Mouse (Mus musculus): ENCODE measurements around the gene Mtcl1. TPM values are rescaled to one million over a fixed set of nuclear protein-coding genes. Genes with fewer than 3 reads are reported as not detected.

The Mtcl1 gene
- total and polyA plus RNA-seq, 3 experiments = not detected

DNA sequence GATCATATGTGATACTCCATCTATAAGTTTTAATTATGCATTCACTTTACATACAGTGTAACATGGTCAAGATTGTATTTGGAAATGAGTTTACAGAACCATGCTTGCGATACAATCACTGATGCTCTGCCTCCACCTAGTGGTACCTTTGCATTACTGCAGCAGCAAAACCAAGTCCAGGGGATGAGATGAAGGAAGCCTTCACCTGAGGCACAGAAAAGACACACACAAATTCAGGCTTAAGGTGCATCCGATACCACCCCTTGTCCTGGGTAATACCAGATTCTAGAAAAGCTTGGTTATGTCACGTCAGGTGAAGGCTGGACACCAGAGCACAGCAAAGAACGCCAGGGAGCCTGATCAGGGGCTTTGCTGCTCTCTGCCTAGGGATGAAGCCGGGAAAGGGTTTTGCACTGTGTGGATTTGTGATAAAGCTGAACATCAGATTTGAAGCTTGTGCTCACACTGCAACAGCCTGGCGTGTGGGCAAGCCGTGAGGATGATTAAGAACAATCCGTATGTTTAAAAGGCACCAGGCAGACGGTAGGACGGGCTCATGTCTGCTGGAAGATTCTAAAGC lies 40.6 kb upstream of the Mtcl1 start (continued):
- TF ChIP-seq USF1 (IDR thresholded peaks at IDR 0.05; ENCODE audit: low read depth, low read length) (no peak), ZMIZ1 (IDR thresholded peaks at IDR 0.05; ENCODE audit: low read depth, low read length) (no peak), ETS1 (conservative IDR thresholded peaks at IDR 0.05; ENCODE audit: low read depth, low read length) (no peak), RAD21 (IDR thresholded peaks at IDR 0.05; ENCODE audit: low read depth, low read length) (peak; percentile 97), SMC3 (IDR thresholded peaks at IDR 0.05; ENCODE audit: low read depth, low read length) (peak; percentile 85), MEF2A (IDR thresholded peaks at IDR 0.05; ENCODE audit: borderline replicate concordance, low read depth, low read length) (no peak), IRF4 (IDR thresholded peaks at IDR 0.05; ENCODE audit: low read depth, low read length) (peak; percentile 51; the same call in 1 of the 2 replicates), CTCF (conservative IDR thresholded peaks at IDR 0.05 in 1 of 2, IDR thresholded peaks at IDR 0.05 in 1 of 2; ENCODE audit: low read depth in 2 of 2, low read length in 2 of 2) (peak; percentile 95 to 97), PAX5 (IDR thresholded peaks at IDR 0.05; ENCODE audit: low read length) (no peak), EP300 (IDR thresholded peaks at IDR 0.05; ENCODE audit: low read length) (no peak), KAT2A (IDR thresholded peaks at IDR 0.05; ENCODE audit: insufficient replicate concordance, low read length) (no peak), ELF1 (IDR thresholded peaks at IDR 0.05; ENCODE audit: low read depth, low read length) (no peak)

DNA sequence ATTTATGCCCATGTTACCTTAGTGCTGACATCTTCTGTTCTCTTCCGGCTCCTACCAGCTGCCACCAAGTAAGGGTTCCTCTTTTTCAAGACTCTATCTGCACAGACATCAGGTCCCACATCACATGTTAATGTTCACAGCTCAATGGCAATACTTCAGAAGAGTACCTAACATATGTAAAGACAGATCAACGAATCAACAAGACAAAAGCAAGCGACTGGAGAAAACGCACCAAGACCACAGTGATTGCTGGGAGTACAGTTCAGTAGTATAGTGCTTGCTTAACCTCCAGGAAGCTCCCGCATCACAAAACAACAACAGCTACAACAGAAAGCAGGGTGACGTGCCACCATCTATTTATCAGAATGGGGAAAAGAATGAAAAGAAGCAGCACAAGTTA lies 37.0 kb upstream of the Mtcl1 start:
- in situ Hi-C loops (cut with MboI; ENCODE audit: low pct_ligation_motif_present, low pct_unique_long_range_greater_than_20kb, low sequenced_read_pairs) (loop anchor here (5.0 to 10.0 kb wide), 2 partner anchors 249 to 342 kb away; no protein-coding TSS in a partner anchor), dilution Hi-C loops (cut with MboI; ENCODE audit: extremely low pct_ligation_motif_present, extremely low pct_unique_long_range_greater_than_20kb, low sequenced_read_pairs) (no loop called here)
- DNase-seq (ENCODE audit: extremely low read depth) = no peak
- Histone ChIP-seq H3K4me3 (replicated peaks in 1 of 3; ENCODE audit: low read depth in 2 of 3, low read length in 2 of 3, poor library complexity in 1 of 3) (no peak overlapping the region), H3K36me3 (replicated peaks in 1 of 2; ENCODE audit: control insufficient read depth in 1 of 2, insufficient read depth in 1 of 2, low read length in 1 of 2) (no peaks in the 10 kb centered on the region), H3K27ac (ENCODE audit: insufficient read depth, low read depth) (no peak overlapping the region), H3K9me3 (replicated peaks; ENCODE audit: low read length) (no peaks in the 10 kb centered on the region), H3K9ac (ENCODE audit: insufficient read depth, low read depth) (no peak overlapping the region), H3K4me1 (ENCODE audit: control insufficient read depth in 1 of 2, insufficient read depth in 2 of 2) (peaks cover 0 to 3% of the 10 kb centered on the region in 2 experiments; a peak in 2 of 4 replicates), H3K4me2 (ENCODE audit: insufficient read depth, low read depth, poor library complexity, severe bottlenecking) (no peak overlapping the region), H3K27me3 (replicated peaks) (no peaks in the 10 kb centered on the region), H3K79me2 (replicated peaks; ENCODE audit: control insufficient read depth, extremely low read depth, insufficient read depth, poor library complexity, severe bottlenecking) (no peaks in the 10 kb centered on the region)
- TF ChIP-seq PAX5 (IDR thresholded peaks at IDR 0.05; ENCODE audit: low read length) = no peak
- no peak for TF ChIP-seq CHD2 (IDR thresholded peaks at IDR 0.05; ENCODE audit: low read length)
- TF ChIP-seq MAFK (IDR thresholded peaks at IDR 0.05; ENCODE audit: insufficient replicate concordance, low read length) = no peak
- TF ChIP-seq SIN3A (IDR thresholded peaks at IDR 0.05; ENCODE audit: low read length) = no peak
- TF ChIP-seq TBP (conservative IDR thresholded peaks at IDR 0.05; ENCODE audit: low read depth, low read length) = no peak
- TF ChIP-seq MAX (IDR thresholded peaks at IDR 0.05; ENCODE audit: low read length) = no peak
- TF ChIP-seq USF2 (conservative IDR thresholded peaks at IDR 0.05; ENCODE audit: low read depth, low read length) = no peak
- TF ChIP-seq MYC (IDR thresholded peaks at IDR 0.05; ENCODE audit: low read depth, low read length) = no peak
- no peak for TF ChIP-seq ETS1 (conservative IDR thresholded peaks at IDR 0.05; ENCODE audit: low read depth, low read length)
- TF ChIP-seq SMC3 (IDR thresholded peaks at IDR 0.05; ENCODE audit: low read depth, low read length) = no peak
- TF ChIP-seq ZKSCAN1 (IDR thresholded peaks at IDR 0.05; ENCODE audit: borderline replicate concordance, low read depth, low read length) = no peak
- TF ChIP-seq CTCF (conservative IDR thresholded peaks at IDR 0.05 in 1 of 2, IDR thresholded peaks at IDR 0.05 in 1 of 2; ENCODE audit: low read depth in 2 of 2, low read length in 2 of 2) = no peak
- no peak for TF ChIP-seq USF1 (IDR thresholded peaks at IDR 0.05; ENCODE audit: low read depth, low read length)
- TF ChIP-seq E2F4 (IDR thresholded peaks at IDR 0.05; ENCODE audit: insufficient replicate concordance, low read depth, low read length) = no peak
- TF ChIP-seq GABPA (IDR thresholded peaks at IDR 0.05; ENCODE audit: insufficient replicate concordance, low read depth, low read length) = no peak
- no peak for TF ChIP-seq RAD21 (IDR thresholded peaks at IDR 0.05; ENCODE audit: low read depth, low read length)
- TF ChIP-seq UBTF (IDR thresholded peaks at IDR 0.05; ENCODE audit: low read depth, low read length) = no peak
- TF ChIP-seq BHLHE40 (IDR thresholded peaks at IDR 0.05; ENCODE audit: low read depth, low read length) = no peak
- TF ChIP-seq ELF1 (IDR thresholded peaks at IDR 0.05; ENCODE audit: low read depth, low read length) = no peak
- TF ChIP-seq POLR2A (IDR thresholded peaks at IDR 0.05; ENCODE audit: low read depth, low read length) = no peak

All from CH12.LX (cell line).